Mouse (Mus musculus): Measurements from ENCODE around the gene Hnrnpa1.
"Not testable (repeated sequence)": the region's sequence is repeated elsewhere in the genome, so short reads cannot be mapped to it uniquely, and the experiment has no call there.

The Hnrnpa1 gene

DNA sequence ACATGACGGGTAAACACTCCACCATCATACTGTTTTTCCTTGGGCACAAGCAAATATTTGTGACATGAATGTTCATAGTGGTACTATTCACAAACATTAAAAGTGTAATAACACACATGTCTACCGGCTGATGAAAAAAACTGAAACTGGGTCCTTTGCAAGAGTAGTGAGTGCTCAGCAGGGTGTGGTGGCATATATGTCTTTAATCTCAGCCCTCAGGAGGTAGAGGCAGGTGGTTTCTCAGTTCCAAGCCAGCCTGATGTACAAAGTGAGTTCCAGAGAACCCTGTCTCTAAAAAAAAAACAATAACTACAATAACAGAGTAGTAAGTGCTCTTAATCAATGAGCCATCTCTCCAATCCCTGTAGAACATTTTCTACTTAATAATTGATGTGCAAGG, 24.6 kb downstream of the Hnrnpa1 start:
- in situ Hi-C loops (cut with MboI, MseI) = no loop called here

DNA sequence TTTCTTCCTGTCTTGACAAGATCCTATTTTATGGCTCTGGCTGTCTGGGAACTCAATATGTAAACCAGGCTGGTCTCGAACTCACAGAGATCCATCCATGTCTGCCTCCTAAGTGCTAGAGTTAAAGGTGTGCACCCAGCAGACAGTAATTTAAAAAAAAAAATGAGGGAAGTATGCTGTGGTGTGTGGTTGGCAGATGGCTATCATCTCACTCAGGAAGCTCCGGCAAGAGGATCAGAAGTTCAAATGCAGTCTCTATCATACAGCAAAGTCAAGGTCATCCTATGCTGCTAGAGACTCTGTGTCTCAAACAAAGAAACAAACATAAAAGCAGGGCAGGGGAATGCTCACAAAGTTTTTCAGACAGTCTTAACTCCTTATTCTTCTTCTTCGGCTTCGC, 28.7 kb downstream of the Hnrnpa1 start:
- in situ Hi-C loops (cut with MboI, MseI) = no loop called here

DNA sequence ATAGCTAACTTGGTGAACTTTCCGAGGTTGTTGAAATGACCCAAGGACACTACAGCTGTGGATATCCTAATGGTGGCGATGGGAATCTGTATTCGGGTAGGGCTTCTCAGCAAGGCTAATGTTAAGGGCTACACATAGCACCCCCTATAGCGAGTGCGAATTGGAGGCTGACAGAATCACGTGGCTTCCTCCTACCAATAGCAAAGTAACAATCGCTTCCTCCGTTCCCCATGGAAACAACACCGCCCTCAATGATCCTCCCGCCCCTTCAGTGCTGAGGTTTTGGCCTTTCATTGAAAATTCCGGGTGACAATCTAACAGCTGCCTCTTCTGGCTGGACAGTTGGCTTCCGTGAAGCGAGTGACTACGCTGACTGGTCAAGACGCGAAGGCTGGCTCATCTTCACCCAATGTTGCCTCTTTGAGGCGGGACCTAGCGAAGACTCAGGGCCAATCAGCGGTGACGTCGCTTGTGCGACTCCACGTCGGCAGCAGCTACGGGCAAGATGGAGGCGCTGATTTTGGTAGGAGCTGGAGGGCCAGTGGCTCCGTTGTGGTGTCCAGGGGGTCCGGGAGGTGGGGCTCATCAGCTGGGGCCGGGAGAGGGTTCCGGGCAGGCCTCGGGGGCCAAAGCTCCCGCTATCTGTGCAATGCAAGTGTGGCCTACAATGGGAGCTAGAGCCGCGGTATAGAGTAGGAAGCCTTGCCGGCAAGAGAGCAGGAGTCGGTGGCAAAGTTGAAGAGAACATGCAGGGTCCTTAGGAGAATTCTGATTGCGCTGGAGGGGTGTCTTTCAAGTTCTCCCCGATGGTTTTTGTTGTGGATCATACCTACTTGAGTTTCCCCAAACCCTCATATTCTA, 32.4 kb downstream of the Hnrnpa1 start, which contains the start of gene Copz1:
Copz1 (plus strand) TSS at position 296 of the 861 bp plus-strand sequence.
- in situ Hi-C loops (cut with MboI, MseI) = no loop called here

DNA sequence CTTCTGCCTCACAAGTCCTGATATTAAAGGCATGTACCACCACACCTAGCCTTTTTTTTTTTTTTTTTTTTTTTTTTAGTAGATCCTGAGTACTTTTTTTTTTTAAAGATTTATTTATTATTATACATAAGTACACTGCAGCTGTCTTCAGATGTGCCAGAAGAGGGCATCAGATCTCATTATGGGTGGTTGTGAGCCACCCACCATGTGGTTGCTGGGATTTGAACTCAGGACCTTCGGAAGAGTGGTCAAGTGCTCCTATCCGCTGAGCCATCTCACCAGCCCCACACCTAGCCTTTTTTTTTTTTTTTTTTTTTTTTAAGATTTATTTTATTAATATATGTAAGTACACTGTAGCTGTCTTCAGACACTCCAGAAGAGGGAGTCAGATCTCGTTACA, 35.7 kb downstream of the Hnrnpa1 start:
- in situ Hi-C loops (cut with MboI, MseI) = not testable (repeated sequence)

DNA sequence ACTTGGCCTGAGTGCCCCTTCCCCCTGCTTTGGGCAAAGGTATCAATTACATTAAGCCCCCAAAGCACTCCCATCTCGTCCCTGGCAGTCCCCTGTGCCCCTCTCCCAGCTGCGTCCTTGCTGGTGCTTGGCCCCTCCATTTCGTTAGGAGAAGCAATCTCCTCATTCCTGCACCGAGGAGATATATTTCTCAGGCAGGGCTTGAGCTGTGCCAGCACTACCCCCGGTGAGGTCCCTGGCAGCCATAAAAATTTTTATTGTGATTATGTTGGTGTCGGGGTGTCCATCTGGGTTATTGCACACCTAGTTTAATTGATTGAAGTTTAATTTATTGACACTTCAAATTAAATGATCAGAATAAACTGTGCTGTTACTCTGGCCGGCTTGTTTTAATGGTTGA, 37.7 kb downstream of the Hnrnpa1 start:
- in situ Hi-C loops (cut with MboI, MseI) = no loop called here

DNA sequence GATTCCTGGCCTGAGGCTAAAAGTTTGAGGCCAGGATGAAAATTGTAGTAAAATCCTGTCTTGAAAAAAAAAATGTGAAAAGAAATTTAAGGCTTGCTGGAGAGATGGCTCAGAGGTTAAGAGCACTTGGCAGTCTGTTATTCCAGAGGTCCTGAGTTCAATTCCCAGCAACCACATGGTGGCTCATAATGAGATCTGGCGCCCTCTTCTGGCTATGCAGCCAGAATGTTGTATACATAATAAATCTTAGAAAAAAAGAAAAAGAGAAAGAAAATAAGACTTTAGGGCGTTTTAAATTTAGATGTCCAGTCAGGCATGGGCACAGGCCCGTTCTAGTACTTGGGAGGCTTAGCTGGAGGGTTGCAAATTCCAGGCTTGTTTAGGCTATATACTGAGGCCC, 39.5 kb downstream of the Hnrnpa1 start:
- in situ Hi-C loops (cut with MboI, MseI) = no loop called here

DNA sequence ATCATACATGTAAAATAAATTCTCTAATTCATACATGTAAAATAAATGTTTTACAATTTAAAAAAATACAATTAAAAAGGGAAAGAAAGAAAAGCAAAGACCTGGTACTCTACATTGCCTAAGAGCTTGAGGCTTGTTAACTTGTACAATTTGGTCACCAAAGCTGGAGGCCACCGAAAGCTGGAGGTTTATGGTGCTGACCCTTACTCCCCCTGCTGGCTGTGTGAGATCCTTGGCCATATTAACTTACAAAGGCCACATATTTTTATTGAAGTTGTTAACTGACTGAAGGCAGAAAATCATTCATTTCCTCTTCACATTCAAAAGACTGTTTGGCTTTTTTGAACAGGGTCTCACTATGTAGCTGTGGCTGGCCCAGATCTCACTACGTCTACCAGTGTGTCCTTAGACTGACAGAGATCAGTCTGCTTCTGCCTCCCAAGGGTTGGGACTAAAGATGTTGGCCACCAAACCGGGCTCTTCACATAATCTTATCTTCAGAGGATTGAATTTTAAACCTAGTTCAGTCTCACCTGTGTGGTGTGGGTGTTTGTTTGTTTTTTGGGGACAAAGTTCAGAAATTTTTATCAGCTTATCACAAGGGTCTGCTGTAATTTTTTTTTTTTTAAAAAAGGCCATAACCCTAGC, 40.7 kb downstream of the Hnrnpa1 start:
- in situ Hi-C loops (cut with MboI, MseI) = no loop called here

DNA sequence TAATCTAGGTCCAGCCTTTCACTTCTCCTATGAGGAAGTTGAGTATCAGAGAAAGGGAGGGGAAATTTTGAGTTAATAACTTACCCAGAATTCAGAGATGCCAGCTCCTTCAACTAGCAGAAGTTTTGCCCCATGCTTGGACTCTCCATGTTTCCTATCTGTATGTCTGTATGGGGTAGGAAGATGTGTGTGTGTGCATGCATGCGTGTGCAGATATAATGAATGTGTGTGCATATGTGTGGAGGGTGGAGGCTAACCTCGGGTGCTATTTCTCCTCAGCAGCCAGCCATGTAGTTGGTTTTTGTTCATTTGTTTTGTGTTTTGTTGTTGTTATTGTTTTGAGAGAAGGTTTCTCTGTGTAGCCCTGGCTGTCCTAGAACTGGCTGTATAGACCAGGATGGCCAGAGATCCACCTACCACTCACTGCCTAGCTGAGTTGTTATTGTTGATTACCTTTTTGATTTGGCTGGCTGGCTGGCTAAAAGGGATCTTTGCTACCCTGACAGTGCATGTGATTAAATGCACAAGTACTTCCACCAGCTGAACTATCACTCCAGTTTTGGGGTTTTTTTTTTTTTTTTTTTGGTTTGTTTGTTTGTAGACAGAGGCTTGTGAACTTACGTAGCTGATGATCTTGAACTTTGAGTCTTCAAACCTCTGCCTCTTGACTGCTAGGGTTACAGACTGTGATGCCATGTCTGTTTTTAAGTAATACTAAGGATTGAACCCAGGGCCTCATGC, 41.4 kb downstream of the Hnrnpa1 start:
- in situ Hi-C loops (cut with MboI, MseI) = no loop called here

DNA sequence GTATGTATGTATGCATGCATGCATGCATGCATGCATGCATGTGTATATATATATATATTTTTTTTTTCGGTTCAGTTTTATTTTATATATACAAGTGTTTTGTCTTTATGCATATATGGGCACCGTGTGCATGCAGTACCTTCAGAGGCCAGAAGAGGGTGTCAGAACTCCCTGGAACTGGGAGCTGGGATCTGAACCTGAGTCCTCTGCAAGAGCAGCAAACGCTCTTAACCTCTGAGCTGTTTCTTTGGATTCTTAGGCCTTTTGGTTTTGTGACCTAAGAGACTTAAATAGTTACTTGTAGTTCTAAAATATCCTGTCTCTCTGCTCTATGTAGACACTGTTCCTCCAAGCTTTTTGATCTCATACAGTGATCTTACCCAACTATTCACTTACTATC, 43.8 kb downstream of the Hnrnpa1 start:
- in situ Hi-C loops (cut with MboI, MseI) = no loop called here

DNA sequence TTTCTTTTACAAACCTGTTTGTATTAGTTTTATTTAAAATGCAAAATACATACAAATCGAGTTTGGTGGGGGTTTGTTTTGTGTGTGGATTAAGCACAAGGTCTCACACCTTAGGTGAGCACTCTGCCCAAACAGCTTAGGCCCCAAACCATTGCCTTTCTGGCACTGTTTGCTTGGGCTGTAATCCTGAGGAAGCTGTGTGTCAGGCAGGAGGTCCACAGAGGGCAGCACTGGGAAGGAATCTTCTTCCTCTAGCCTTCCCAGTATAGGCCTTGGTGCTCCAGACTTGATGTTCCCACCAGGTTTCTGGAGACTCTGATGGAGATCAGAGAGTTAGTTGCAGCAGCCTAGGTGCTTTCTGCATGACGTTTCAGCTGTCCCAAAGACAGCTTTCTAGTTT, 44.4 kb downstream of the Hnrnpa1 start:
- in situ Hi-C loops (cut with MboI, MseI) = no loop called here

DNA sequence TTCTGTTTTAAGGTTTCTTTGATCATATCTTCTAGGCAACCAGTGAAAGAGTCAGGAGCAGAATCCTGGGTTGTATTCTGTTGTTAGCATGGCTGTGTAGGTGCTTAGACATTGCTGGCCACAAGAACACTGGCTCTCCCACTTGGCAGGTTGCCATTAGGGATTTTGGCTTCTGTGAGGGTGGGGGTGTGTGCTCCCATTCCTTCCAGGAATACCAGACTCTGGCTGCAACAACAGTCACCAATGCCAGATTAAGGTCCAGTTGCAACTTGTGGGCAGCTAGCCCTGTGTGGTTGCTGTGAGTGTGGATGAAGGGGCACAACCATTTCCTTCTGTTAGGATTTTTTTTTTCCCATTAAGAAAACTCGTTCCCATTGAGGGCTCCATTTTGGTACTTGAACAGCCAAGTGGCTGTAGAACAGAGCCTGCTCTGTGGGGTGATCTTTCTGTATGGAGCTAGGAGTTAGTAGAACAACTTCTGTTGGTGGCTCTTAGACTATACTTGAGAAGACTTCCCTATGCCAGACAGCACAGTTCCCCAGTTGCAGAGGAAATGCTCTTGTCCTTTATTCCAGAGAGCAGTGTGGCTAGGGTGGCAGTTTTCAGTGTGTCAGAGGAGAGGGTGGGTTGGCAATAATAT, 45.7 kb downstream of the Hnrnpa1 start:
- in situ Hi-C loops (cut with MboI, MseI) = no loop called here

DNA sequence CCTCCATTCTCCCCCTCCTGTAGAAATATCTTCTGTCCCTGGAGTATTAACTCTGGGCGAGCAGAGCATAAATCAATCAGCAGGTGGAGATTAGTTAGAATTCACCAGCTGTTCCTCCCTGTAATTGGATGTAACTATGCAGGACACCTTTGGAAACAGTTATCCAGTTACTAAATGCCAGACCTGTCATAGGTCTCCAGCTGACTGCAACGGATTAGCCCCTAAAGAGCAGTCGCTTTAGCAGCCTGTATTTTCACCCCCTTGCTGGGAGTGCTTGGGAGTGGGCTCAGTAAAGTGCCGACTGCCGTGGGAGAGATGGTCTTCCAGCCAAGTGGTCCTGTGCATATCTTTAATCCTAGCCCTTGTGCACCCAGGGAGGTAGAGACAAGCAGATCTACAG, 49.4 kb downstream of the Hnrnpa1 start:
- in situ Hi-C loops (cut with MboI, MseI) = no loop called here

DNA sequence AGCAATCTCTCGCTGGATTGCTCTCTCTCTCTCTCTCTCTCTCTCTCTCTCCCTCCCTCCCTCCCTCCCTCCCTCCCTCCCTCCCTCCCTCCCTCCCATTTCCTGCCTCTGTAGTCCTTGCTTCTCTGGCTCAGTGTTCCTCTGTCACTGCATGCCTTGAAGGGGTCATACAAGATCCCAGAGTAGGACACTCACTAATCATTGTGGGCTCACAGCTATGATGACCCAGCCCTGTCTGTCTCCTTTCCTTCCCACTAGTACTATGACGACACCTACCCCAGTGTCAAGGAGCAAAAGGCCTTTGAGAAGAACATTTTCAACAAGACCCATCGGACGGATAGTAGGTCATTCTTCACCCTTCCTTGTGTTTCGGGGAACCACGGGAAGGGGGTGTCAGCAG, 50.2 kb downstream of the Hnrnpa1 start:
- in situ Hi-C loops (cut with MboI, MseI) = no loop called here

DNA sequence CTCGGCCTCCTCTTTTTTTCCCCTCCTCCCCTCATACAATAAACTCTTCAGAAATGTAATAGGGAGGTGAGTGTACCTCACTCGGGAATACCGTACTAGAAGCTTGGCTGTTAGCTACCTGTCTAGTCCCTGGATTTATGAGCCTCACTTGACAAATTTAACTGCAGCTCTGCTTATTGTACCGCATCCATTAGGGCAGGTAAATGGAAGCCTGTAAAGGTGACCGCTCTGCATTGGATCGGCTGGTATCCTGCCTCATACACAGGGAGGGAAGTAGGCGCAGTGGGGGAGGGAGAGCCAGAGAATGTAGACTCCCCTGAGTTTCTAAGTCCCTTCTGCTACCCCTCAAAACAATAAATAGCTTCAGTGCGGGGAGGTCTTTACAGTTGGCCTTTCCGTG, 50.6 kb downstream of the Hnrnpa1 start:
- in situ Hi-C loops (cut with MboI, MseI) = no loop called here

DNA sequence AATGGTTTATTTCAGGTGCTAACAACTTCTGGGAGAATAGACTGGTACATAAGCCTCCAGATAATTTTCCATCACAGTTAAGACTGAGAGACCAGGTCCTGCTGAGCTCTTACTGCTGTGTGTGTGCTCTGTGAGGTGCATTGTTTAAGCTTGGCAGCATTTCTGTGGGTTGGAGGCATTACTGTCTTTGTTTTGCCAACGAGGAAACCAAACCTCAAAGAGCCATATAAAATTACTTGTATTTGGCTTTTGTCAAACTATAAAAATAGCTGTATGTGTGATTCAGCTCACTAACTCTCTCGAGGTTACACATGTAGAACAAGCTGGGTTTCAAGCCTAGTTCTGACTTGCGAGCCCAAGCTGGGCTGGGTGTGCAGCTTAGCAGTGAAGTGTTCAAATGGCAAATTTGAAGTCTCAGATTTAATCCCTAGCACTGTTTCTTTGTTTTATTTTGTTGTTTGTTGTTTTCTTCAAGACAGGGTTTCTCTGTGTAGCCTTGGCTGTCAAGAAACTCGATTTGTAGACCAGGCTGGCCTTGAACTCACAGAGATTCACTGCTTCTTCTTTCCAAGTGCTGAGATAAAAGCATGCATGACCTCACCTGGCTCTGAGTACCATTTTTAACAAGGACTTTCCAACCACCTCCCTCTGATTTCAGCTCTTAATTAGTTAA, 52.6 kb downstream of the Hnrnpa1 start:
- in situ Hi-C loops (cut with MboI, MseI) = no loop called here

DNA sequence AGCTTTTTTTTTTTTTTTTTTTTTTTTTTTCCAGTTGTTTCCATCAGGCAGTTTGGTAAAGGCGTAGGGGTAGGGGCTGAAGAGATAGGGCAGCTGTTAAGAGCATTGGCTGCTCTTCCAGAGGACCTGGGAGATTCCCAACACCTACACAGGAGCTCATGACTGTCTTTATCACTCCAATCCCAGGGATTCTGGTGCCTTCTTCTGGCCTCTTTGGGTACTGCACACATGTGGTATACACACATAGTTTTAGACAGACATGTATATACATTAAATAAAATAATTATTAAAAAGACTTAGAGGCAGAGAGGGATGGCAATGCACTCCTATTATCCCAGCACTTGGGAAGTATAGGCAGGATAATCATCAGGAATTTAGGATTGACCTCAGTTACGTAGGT, 53.1 kb downstream of the Hnrnpa1 start:
- in situ Hi-C loops (cut with MboI, MseI) = no loop called here

DNA sequence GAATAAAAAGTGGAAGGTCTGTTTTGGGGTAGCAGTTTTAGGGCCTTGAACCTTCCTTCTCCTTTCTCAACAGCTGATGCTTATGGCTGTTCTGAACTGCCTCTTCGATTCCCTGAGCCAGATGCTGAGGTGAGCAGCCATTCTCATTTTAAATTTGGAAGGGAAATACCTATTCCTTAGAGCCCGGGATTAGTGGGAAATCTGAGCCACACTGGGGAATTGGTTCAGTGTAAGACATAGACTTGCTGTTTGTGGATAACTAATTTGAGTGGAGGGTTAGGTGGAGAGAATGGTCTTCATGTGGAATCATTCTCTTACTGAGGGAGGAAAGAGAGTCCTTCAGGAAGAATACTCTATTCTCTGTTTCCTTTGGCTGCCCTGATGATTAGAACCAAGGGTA, 54.4 kb downstream of the Hnrnpa1 start:
- in situ Hi-C loops (cut with MboI, MseI) = no loop called here

DNA sequence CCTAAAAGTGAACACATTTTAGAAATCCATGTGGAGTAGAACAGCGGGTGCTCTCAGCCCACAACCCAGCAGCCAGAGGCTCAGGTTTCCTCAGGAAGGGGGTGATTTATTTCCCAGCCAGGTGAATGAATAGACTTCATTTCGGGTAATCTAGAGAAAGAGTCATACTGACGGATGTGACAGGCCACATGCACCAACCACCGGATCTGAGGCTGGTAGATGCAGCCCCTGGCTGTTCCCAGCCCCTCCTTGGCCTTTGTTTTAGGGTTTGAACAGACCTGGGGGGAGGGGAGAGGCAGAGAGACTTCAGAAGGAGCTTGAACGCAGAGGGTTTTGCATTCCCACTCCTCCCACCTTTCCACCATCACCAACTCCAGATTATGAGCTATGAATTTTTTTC, 55.6 kb downstream of the Hnrnpa1 start:
- in situ Hi-C loops (cut with MboI, MseI) = no loop called here
